Mouse (Mus musculus): ENCODE measurements around the gene Tmem174. TPM values are rescaled to one million over a fixed set of nuclear protein-coding genes. Genes with fewer than 3 reads are reported as not detected.

Gene Tmem174
- polyA plus RNA-seq, 1 experiment = not detected

DNA sequence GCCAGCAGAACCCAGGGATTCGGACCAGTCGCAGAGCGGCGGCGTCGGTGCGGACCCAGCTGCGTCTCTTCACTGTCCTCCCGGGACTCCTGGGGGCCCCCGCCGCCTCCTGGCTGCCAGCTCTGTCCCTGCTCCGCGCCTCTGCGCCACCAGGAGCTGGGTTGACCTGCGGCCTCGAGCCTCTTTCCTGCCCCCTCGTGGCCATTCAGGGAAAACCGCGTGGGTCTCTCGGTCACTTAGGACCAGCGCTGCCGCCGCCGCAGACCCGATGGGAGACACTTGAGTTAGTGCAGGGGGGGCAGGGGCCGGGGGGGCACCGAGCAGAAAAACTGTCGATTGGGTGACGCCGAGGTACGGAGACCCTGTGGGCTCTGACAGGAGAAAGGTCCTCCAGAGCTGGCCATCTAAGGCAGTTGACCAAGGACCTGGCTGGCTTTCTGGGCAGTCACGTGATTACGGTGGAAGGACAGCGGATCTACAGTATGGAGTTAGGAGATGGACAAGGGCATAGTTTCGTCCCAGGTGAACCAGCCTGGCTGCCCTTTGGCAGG lies 48.2 kb downstream of the Tmem174 start:
- Histone ChIP-seq H3K4me3 (replicated peaks) (no peak overlapping the region), H3K36me3 (ENCODE audit: control insufficient read depth) (no peaks in the 10 kb centered on the region), H3K27me3 (ENCODE audit: control insufficient read depth) (peaks cover 38% of the 10 kb centered on the region), H3K4me1 (ENCODE audit: control insufficient read depth) (no peaks in the 10 kb centered on the region; the same call in 1 of the 2 replicates), H3K9me3 (ENCODE audit: control insufficient read depth, low read length) (no peaks in the 10 kb centered on the region)
- TF ChIP-seq TAL1 (IDR thresholded peaks at IDR 0.05; ENCODE audit: low read length) (no peak), GATA1 (IDR thresholded peaks at IDR 0.05; ENCODE audit: low read length) (no peak)

DNA sequence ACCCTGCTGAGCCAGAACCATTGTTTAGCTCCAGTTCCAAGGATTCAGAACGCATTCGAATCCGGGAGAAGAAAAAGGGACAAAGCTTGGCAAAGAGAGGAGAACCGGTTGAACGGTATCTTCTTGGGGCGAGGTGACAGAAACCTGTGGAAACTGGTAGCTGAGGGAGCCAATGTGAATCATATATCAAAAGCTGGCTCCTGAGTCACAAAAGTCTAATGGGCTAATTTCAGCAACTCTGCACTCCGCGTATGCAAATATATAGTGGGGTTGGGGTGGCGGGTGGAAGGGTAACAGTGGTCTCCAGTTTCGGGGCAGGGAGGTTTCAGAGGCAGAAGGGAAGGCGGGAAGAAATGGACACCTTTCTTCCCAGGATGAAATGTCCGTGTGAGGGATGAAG lies 48.7 kb downstream of the Tmem174 start:
- no peak for TF ChIP-seq TAL1 (IDR thresholded peaks at IDR 0.05; ENCODE audit: low read length)
- no peak for TF ChIP-seq GATA1 (IDR thresholded peaks at IDR 0.05; ENCODE audit: low read length)
- Histone ChIP-seq H3K36me3 (ENCODE audit: control insufficient read depth) (no peaks in the 10 kb centered on the region), H3K4me3 (replicated peaks) (no peak overlapping the region), H3K4me1 (ENCODE audit: control insufficient read depth) (no peaks in the 10 kb centered on the region; the same call in 1 of the 2 replicates), H3K27me3 (ENCODE audit: control insufficient read depth) (peaks cover 38% of the 10 kb centered on the region), H3K9me3 (ENCODE audit: control insufficient read depth, low read length) (no peaks in the 10 kb centered on the region)

DNA sequence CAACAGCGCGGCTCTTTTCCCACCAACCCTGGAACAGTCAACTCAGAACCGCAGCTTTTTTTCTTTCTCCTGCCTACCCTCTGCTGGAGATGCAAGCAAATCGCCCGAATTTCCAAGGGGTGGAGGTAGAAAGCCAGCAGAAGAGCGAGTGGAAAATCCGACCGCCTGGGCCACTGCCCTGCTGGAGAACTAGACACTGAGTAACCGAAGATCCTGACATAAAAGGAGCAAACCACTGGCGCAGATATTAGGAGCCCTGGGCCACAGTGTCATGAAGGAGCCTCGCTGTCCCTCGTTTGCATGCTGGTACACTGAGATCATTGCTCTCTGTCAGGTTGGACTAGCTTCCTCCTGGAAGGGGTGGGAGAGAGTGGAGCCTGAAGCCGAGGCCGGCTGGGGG lies 49.6 kb downstream of the Tmem174 start:
- no peaks in the 10 kb centered on the region for H3K9me3 ChIP-seq (ENCODE audit: control insufficient read depth, low read length)
- H3K4me3 ChIP-seq (replicated peaks) = no peak overlapping the region
- H3K4me1 ChIP-seq (ENCODE audit: control insufficient read depth) = no peaks in the 10 kb centered on the region; the same call in 1 of the 2 replicates
- TF ChIP-seq GATA1 (IDR thresholded peaks at IDR 0.05; ENCODE audit: low read length) (no peak), TAL1 (IDR thresholded peaks at IDR 0.05; ENCODE audit: low read length) (no peak)
- H3K36me3 ChIP-seq (ENCODE audit: control insufficient read depth) = no peaks in the 10 kb centered on the region
- peaks cover 38% of the 10 kb centered on the region for H3K27me3 ChIP-seq (ENCODE audit: control insufficient read depth)

DNA sequence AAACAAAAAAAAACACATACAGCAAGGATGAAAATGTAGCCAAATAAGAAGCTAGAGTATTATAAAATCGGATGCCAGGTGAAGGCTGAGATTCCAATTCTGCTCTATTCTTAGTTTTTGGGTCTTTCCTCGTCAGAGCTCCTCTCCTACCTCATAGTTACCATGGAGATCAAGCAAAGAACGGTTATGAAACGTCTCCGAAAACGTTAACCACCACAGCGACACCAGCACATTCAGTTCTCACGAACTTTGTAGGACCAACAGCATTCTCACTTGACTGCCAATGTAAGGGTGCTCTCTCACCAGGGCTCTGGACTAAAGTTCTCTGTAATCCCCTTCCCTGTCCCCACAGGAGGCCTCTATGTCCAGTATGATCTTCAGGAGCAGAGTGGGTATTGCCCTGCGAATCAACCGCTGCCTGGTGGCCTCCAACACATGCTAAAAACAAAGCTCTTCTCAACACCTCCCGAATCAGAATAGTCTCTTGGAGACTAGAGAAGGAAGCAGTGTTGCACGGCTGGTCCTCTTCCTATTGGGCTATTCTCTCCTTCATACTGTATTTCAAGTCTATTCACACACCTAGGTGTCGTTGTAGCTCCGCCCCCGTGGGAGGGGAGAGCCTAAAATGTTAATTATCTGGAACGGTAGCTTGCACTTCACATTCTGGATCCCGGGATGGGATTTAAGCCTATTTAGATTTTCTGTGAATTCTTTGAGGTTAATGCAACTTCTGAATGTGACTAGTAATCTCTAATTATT lies 50.2 kb downstream of the Tmem174 start:
- H3K27me3 ChIP-seq (ENCODE audit: control insufficient read depth) = peaks cover 38% of the 10 kb centered on the region
- H3K4me1 ChIP-seq (ENCODE audit: control insufficient read depth) = no peaks in the 10 kb centered on the region; the same call in 1 of the 2 replicates
- H3K9me3 ChIP-seq (ENCODE audit: control insufficient read depth, low read length) = no peaks in the 10 kb centered on the region
- no peak overlapping the region for H3K4me3 ChIP-seq (replicated peaks)
- TF ChIP-seq GATA1 (IDR thresholded peaks at IDR 0.05; ENCODE audit: low read length) (no peak), TAL1 (IDR thresholded peaks at IDR 0.05; ENCODE audit: low read length) (no peak)
- no peaks in the 10 kb centered on the region for H3K36me3 ChIP-seq (ENCODE audit: control insufficient read depth)

Other genes starting within 250 kb of the Tmem174 start
- 0.30 and 0.32 TPM in 2 replicates for gene Gm10320, start 145.4 kb downstream of the Tmem174 start, polyA plus RNA-seq (2012)
- gene Tmem171, start 57.4 kb upstream of the Tmem174 start, polyA plus RNA-seq (2012) = not detected in 2 replicates
- 0.28 and 0.49 TPM in 2 replicates for gene Fcho2, start 178.0 kb upstream of the Tmem174 start, polyA plus RNA-seq (2012)

All from erythroblast, embryonic 14.5 days (primary cell).